Mouse (Mus musculus) intestine, embryonic 16.5 days (tissue): ENCODE results near the gene Trp73. TPM values are rescaled to one million over a fixed set of nuclear protein-coding genes. Genes with fewer than 3 reads are reported as not detected.

ENCODE experiments used
- ATAC-seq: fragments of 200-750 bp; cut with Nextera tagmentation; 2 replicates; pipeline ENCODE4 v1.8.0; 2017; ENCODE audit warnings: moderate TSS enrichment, moderate library complexity
- H3K27ac ChIP-seq: fragments of 300-500 bp; sonication (generic); 2 replicates; pipeline ENCODE4 v1.5.1; 2014; ENCODE audit warnings: mild to moderate bottlenecking, low read length
- H3K27me3 ChIP-seq: fragments of 300-500 bp; sonication (generic); replicated peaks from 2 replicates; pipeline ENCODE4 v1.6.1; 2014; ENCODE audit warnings: low read length, control low read depth, mixed read lengths; ENCODE audit not compliant: control insufficient read depth, insufficient read depth
- H3K36me3 ChIP-seq: fragments of 300-500 bp; sonication (generic); 2 replicates; pipeline ENCODE4 v1.6.1; 2014; ENCODE audit warnings: low read length, control low read depth; ENCODE audit not compliant: control insufficient read depth, insufficient read depth
- H3K4me1 ChIP-seq: fragments of 300-500 bp; sonication (generic); 2 replicates; pipeline ENCODE4 v1.6.1; 2014; ENCODE audit warnings: low read length, control low read depth, mixed read lengths; ENCODE audit not compliant: control insufficient read depth, insufficient read depth
- H3K4me2 ChIP-seq: fragments of 300-500 bp; sonication (generic); 2 replicates; pipeline ENCODE4 v1.6.1; 2014; ENCODE audit warnings: low read depth, low read length, control low read depth
- H3K4me3 ChIP-seq: fragments of 300-500 bp; sonication (generic); 2 replicates; pipeline ENCODE4 v1.5.1; 2014; ENCODE audit warnings: mild to moderate bottlenecking, low read length
- H3K9ac ChIP-seq: fragments of 300-500 bp; sonication (generic); 2 replicates; pipeline ENCODE4 v1.6.1; 2014; ENCODE audit warnings: low read depth, low read length
- H3K9me3 ChIP-seq: fragments of 300-500 bp; sonication (generic); 2 replicates; pipeline ENCODE4 v1.6.1; 2016; ENCODE audit warnings: low read length, control low read depth; ENCODE audit not compliant: control insufficient read depth
- WGBS: fragments of 180-500 bp; shearing (Covaris S2); extraction: QIAGEN DNeasy Blood & Tissue Kit; methylation state at CpG from one replicate; pipeline ENCODE4 v1.1.7; 2014; 5-methylcytosine and 5-hydroxymethylcytosine counted together
- polyA plus RNA-seq: library from polyadenylated mRNA; unstranded; fragments of >200 nt; fragmentation: Nextera tagmentation; extraction: Ambion mirVana; gene quantifications from 2 replicates; pipeline ENCODE4 v1.2.1, GENCODE M21; 2015

The Trp73 gene
- polyA plus RNA-seq, 1 experiment from 2014 or later: 0.12 TPM

DNA sequence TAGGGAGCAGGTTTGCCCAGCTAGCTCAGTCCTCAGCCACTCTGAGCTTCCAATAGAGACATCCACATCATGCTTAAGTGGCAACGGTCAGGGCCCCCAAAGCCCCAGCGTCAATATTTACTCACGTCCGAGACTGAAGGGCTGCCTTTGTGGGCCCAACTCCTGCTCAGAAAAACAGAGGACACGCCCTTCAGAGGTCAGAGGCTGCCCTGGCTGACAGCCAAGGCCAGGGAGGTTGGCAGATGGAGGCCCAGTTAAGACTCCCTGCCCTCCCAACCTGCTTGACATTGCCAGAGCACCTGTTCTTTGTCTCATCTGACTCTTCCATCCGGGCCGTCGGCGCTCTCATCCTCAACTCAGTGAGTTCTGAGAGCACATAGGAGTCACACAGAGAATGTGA, 21.2 kb downstream of the Trp73 start:
- 42% methylated on average over 9 of the region's 9 CpGs for WGBS
- H3K27ac ChIP-seq: no peak overlapping the region
- no peaks in the 10 kb centered on the region for H3K9me3 ChIP-seq
- H3K4me3 ChIP-seq: no peak overlapping the region
- no peaks in the 10 kb centered on the region for H3K36me3 ChIP-seq
- peak; percentile 73 for ATAC-seq
- no peaks in the 10 kb centered on the region for H3K27me3 ChIP-seq
- no peak overlapping the region for H3K9ac ChIP-seq
- no peak overlapping the region for H3K4me2 ChIP-seq
- H3K4me1 ChIP-seq: no peaks in the 10 kb centered on the region

DNA sequence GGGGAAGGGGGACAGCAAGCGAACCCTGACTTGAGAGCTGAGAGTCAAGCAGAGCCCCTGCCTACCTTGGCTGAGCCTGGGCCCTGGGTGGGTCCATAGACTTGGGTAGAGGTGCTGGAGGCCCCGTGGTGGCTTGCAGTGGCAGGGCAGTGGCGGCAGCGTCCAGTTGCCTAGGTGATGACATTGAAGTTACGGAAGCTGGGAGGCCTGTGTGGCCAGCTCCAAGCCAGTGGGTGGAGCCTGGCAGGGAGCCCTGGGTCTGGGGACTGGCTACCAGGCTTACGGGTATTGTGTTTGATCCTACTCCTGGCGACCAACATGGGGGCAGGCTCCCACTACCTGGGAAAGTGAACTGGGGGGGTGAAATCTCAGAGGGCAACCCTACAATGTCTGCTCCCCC, 23.6 kb downstream of the Trp73 start:
- ATAC-seq: no peak
- H3K4me3 ChIP-seq: no peak overlapping the region
- H3K4me2 ChIP-seq: no peak overlapping the region
- H3K9me3 ChIP-seq: no peaks in the 10 kb centered on the region
- no peaks in the 10 kb centered on the region for H3K36me3 ChIP-seq
- H3K9ac ChIP-seq: no peak overlapping the region
- WGBS: 37% methylated on average over 7 of the region's 7 CpGs
- H3K27me3 ChIP-seq: no peaks in the 10 kb centered on the region
- H3K4me1 ChIP-seq: no peaks in the 10 kb centered on the region
- no peak overlapping the region for H3K27ac ChIP-seq

GRCm38 (mm10) chr4:154109850-154110243, 30.2 kb downstream of the Trp73 start:
- Histone ChIP-seq H3K9ac (no peak overlapping the region), H3K4me1 (0 out of 2 replicates have a peak, but pooled peaks cover 3% of the 10 kb centered on the region), H3K9me3 (no peaks in the 10 kb centered on the region), H3K4me2 (no peak overlapping the region), H3K36me3 (no peaks in the 10 kb centered on the region), H3K27me3 (no peaks in the 10 kb centered on the region), H3K4me3 (no peak overlapping the region), H3K27ac (no peak overlapping the region)
- 74% methylated on average over 11 of the region's 11 CpGs for WGBS
- ATAC-seq: no peak

- Histone ChIP-seq H3K4me3 (no peak overlapping the region), H3K9ac (no peak overlapping the region), H3K27ac (no peak overlapping the region), H3K4me1 (0 out of 2 replicates have a peak, but pooled peaks cover 3% of the 10 kb centered on the region), H3K4me2 (no peak overlapping the region), H3K27me3 (no peaks in the 10 kb centered on the region), H3K9me3 (no peaks in the 10 kb centered on the region), H3K36me3 (no peaks in the 10 kb centered on the region)
- no peak for ATAC-seq
- 37% methylated on average over 18 of the region's 18 CpGs for WGBS
These were observed 30.7 kb downstream of the Trp73 start for GRCm38 (mm10) chr4:154109216-154109849.

DNA sequence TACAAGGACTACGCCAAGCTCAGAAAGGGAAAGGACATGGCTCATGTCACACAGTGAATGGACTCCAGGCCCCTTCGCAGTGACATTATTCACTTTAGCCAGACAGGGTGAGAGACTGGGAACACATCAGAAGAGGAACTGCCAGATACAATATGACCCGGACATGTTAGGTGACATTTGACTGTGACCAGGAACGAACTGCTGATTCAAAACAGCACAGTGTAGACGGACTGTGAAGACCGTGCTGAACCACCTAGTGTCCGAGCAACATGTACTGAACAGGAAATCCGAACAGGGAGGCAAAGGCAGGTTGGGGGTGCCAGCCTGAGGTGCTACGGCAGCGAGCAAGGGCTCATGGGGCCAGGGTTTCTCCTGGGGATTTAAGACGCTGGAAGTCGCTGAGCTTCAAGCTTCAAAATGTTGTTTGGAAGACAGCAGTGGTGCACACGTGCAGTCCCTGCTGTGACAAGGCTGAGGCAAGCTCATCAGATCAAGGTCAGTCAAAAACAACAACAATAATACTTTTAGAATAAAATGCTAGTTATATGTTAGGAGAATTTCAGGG, 33.4 kb downstream of the Trp73 start:
- no peak overlapping the region for H3K9ac ChIP-seq
- 79% methylated on average over 13 of the region's 13 CpGs for WGBS

DNA sequence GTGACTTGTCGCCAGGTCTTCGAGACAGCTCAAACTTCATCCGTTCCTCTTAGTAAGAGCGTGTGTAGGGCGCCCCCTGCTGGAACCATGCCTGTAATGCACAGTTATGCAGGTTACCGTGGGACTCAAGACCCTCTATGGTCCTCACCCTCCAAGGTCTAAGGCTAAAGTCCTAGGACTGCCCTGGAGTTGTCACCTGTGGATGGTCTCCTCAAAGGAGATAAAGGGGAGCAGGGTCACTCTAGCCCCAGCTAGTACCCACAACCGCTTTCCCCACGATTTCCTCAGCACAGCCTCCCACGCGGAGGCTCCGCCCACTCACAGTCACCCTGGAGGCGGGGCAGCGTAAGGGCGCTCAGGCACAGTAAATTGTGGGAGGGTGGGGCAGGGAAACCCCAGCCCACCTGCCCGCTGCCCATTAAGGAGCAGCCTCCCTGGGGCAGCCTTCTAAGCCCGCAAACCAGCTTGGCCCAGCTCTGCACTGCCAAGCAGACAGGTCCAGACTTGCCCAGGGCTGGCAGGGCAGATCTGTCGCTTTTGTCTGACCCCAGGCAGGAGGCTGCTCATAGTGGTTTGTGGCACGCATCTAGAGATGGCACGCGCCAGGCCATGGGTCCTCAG, 34.5 kb downstream of the Trp73 start:
- peak overlapping the region; percentile 30 for H3K4me3 ChIP-seq
- H3K4me1 ChIP-seq: 0 out of 2 replicates have a peak, but pooled peaks cover 3% of the 10 kb centered on the region
- no peaks in the 10 kb centered on the region for H3K36me3 ChIP-seq
- H3K27me3 ChIP-seq: peaks cover 3% of the 10 kb centered on the region; the same call in 1 of the 2 replicates
- H3K27ac ChIP-seq: no peak overlapping the region
- ATAC-seq: peak; percentile 38; the same call in 1 of the 2 replicates
- H3K9ac ChIP-seq: no peak overlapping the region; the same call in 1 of the 2 replicates
- no peaks in the 10 kb centered on the region for H3K9me3 ChIP-seq
- H3K4me2 ChIP-seq: peak overlapping the region; percentile 38
- WGBS: 29% methylated on average over 20 of the region's 20 CpGs

More for the DNA sequence above, 33.4 kb downstream of the Trp73 start:
- Histone ChIP-seq H3K4me2 (no peak overlapping the region), H3K9me3 (no peaks in the 10 kb centered on the region), H3K27me3 (no peaks in the 10 kb centered on the region; the same call in 1 of the 2 replicates), H3K4me3 (no peak overlapping the region), H3K27ac (no peak overlapping the region), H3K4me1 (0 out of 2 replicates have a peak, but pooled peaks cover 3% of the 10 kb centered on the region), H3K36me3 (no peaks in the 10 kb centered on the region)
- no peak for ATAC-seq

- ATAC-seq: no peak
- Histone ChIP-seq H3K9ac (no peak overlapping the region), H3K27me3 (peaks cover 3% of the 10 kb centered on the region), H3K36me3 (no peaks in the 10 kb centered on the region), H3K4me1 (0 out of 2 replicates have a peak, but pooled peaks cover 3% of the 10 kb centered on the region), H3K4me2 (no peak overlapping the region), H3K9me3 (no peaks in the 10 kb centered on the region), H3K4me3 (no peak overlapping the region), H3K27ac (no peak overlapping the region)
- WGBS: 91% methylated on average over 10 of the region's 10 CpGs
These were observed 36.1 kb downstream of the Trp73 start for GRCm38 (mm10) chr4:154103912-154104311.

GRCm38 (mm10) chr4:154103386-154103785, 36.6 kb downstream of the Trp73 start:
- H3K36me3 ChIP-seq: no peaks in the 10 kb centered on the region
- H3K9ac ChIP-seq: no peak overlapping the region
- H3K4me3 ChIP-seq: no peak overlapping the region
- H3K27me3 ChIP-seq: peaks cover 3% of the 10 kb centered on the region
- no peak overlapping the region for H3K27ac ChIP-seq
- 69% methylated on average over 8 of the region's 8 CpGs for WGBS
- H3K4me1 ChIP-seq: 0 out of 2 replicates have a peak, but pooled peaks cover 3% of the 10 kb centered on the region
- ATAC-seq: no peak
- H3K4me2 ChIP-seq: no peak overlapping the region
- H3K9me3 ChIP-seq: no peaks in the 10 kb centered on the region

DNA sequence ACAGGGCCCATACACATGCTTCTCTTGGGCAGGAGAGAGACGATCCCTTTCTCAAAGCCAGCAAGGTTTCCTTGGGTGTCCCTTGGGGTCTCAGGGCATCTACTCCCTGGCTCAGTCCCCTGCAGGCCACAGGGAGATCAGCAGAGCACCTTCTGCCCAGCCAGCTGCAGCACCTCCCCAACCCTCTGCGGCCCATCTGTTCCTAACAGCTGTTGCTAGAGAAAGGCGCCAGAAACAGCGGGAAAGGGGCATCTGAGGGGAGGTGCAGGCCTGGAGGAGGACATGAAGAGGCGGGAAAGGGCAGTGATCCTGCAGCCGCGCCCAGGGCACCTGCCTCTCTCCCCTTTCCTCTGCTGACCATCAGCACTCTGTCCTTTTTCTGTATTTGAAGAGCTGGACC, 40.6 kb downstream of the Trp73 start:
- Histone ChIP-seq H3K4me2 (no peak overlapping the region), H3K36me3 (no peaks in the 10 kb centered on the region), H3K4me1 (no peaks in the 10 kb centered on the region), H3K27me3 (peaks cover 3% of the 10 kb centered on the region), H3K27ac (no peak overlapping the region), H3K4me3 (no peak overlapping the region), H3K9me3 (no peaks in the 10 kb centered on the region), H3K9ac (no peak overlapping the region)
- WGBS: 46% methylated on average over 7 of the region's 7 CpGs
- no peak for ATAC-seq
